Mouse (Mus musculus) CH12.LX (cell line): ENCODE results near the gene Cst3.

Experiments used
- BHLHE40 ChIP-seq: IDR thresholded peaks from 2 replicates; pipeline ENCODE4 v1.6.1; 2011; ENCODE audit warnings: mild to moderate bottlenecking, low read depth, low read length, improper control_type of control experiment
- CHD2 ChIP-seq: IDR thresholded peaks from 2 replicates; pipeline ENCODE4 v1.6.1; 2011; ENCODE audit warnings: low read length, improper control_type of control experiment
- CTCF ChIP-seq, 2 experiments: IDR thresholded peaks in 1 of 2; conservative IDR thresholded peaks in 1 of 2; 2 replicates each; pipeline ENCODE4 v1.5.1; 2011 to 2012; ENCODE audit warnings: low read depth in 2 of 2, low read length in 2 of 2, improper control_type of control experiment in 1 of 2, inconsistent platforms in 1 of 2, mild to moderate bottlenecking in 1 of 2, moderate library complexity in 1 of 2
- E2F4 ChIP-seq: IDR thresholded peaks from 2 replicates; pipeline ENCODE4 v1.6.1; 2011; ENCODE audit warnings: low read depth, low read length, improper control_type of control experiment; ENCODE audit not compliant: insufficient replicate concordance
- EP300 ChIP-seq: IDR thresholded peaks from 2 replicates; pipeline ENCODE4 v1.6.1; 2011; ENCODE audit warnings: low read length, improper control_type of control experiment
- GABPA ChIP-seq: IDR thresholded peaks from 2 replicates; pipeline ENCODE4 v1.6.1; 2012; ENCODE audit warnings: low read depth, low read length, improper control_type of control experiment, inconsistent platforms; ENCODE audit not compliant: insufficient replicate concordance
- HCFC1 ChIP-seq: IDR thresholded peaks from 2 replicates; pipeline ENCODE4 v1.6.1; 2012; ENCODE audit warnings: low read depth, mild to moderate bottlenecking, inconsistent platforms, low read length, improper control_type of control experiment
- MEF2A ChIP-seq: IDR thresholded peaks from 2 replicates; pipeline ENCODE4 v1.6.1; 2014; ENCODE audit warnings: low read depth, mild to moderate bottlenecking, inconsistent platforms, low read length, improper control_type of control experiment, borderline replicate concordance
- PAX5 ChIP-seq: IDR thresholded peaks from 2 replicates; pipeline ENCODE4 v1.6.1; 2012; ENCODE audit warnings: low read length, inconsistent platforms, mixed read lengths
- POLR2A ChIP-seq: IDR thresholded peaks from 2 replicates; pipeline ENCODE4 v1.6.1; 2011; ENCODE audit warnings: low read depth, mild to moderate bottlenecking, improper control_type of control experiment, low read length
- SIN3A ChIP-seq: IDR thresholded peaks from 2 replicates; pipeline ENCODE4 v1.6.1; 2012; ENCODE audit warnings: low read length, improper control_type of control experiment, inconsistent platforms
- USF1 ChIP-seq: IDR thresholded peaks from 2 replicates; pipeline ENCODE4 v1.6.1; 2014; ENCODE audit warnings: low read depth, mild to moderate bottlenecking, inconsistent platforms, low read length, improper control_type of control experiment

DNA sequence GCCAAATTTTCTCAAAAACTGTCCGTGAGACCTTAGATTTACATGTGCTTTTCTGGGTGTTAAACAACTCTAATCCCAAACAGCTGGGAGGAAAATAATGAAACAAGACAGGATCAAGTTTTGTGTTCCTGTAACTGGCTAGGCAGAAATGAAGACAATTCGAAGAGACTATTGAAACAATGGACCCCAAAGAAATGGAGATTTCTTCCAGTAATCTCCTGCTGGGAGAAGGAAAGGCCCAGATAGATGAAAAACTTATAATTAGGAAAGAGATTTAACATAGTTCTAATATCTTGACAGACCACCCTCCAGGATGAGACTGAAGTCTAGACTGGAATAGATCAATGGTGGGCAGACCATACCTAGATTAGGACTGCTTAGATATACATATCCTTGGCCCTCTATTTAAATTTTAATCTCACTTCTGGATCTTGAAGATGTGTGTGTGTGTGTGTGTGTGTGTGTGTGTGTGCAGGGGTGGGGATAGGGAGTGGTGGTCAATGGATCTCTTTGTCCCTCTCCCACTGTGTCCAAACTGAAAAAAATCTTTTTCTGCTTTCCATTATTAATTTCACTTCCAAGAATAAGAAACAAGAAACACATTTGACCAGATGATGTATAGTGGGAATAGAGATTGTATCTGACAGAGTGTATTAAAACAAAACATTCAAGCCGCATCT lies 14.0 kb upstream of the Cst3 start:
- TF ChIP-seq CTCF (conservative IDR thresholded peaks at IDR 0.05 in 1 of 2, IDR thresholded peaks at IDR 0.05 in 1 of 2; ENCODE audit: low read depth in 2 of 2, low read length in 2 of 2) (no peak), HCFC1 (no peak), POLR2A (no peak), GABPA (no peak), EP300 (no peak), MEF2A (no peak), USF1 (no peak), BHLHE40 (no peak), SIN3A (no peak), CHD2 (no peak), PAX5 (no peak), E2F4 (no peak)
